Mouse (Mus musculus) embryonic facial prominence, embryonic 12.5 days (tissue): ENCODE data around the gene Cyp4f15. TPM values are rescaled to one million over a fixed set of nuclear protein-coding genes. Genes with fewer than 3 reads are reported as not detected.
"Not testable (repeated sequence)": the region's sequence is repeated elsewhere in the genome, so short reads cannot be mapped to it uniquely, and the experiment has no call there.

ENCODE experiments used
- ATAC-seq: fragments of 200-750 bp; cut with Nextera tagmentation; 2 replicates; pipeline ENCODE4 v1.8.0; 2017; ENCODE audit not compliant: insufficient number of reproducible peaks, insufficient read depth, low FRiP score, low TSS enrichment
- H3K27ac ChIP-seq: fragments of 300-500 bp; sonication (generic); 2 replicates; pipeline ENCODE4 v1.5.1; 2016; ENCODE audit warnings: mild to moderate bottlenecking
- H3K27me3 ChIP-seq: fragments of 300-500 bp; sonication (generic); 2 replicates; pipeline ENCODE4 v1.6.1; 2016; ENCODE audit warnings: mild to moderate bottlenecking, moderate library complexity
- H3K36me3 ChIP-seq: fragments of 300-500 bp; sonication (generic); 2 replicates; pipeline ENCODE4 v1.6.1; 2016; ENCODE audit warnings: mild to moderate bottlenecking
- H3K4me1 ChIP-seq: fragments of 300-500 bp; sonication (generic); 2 replicates; pipeline ENCODE4 v1.6.1; 2016
- H3K4me2 ChIP-seq: fragments of 300-500 bp; sonication (generic); replicated peaks from 2 replicates; pipeline ENCODE4 v1.6.1; 2016; ENCODE audit warnings: mild to moderate bottlenecking, moderate library complexity
- H3K4me3 ChIP-seq: fragments of 300-500 bp; sonication (generic); 2 replicates; pipeline ENCODE4 v1.5.1; 2016; ENCODE audit warnings: mild to moderate bottlenecking
- H3K9ac ChIP-seq: fragments of 300-500 bp; sonication (generic); 2 replicates; pipeline ENCODE4 v1.6.1; 2016; ENCODE audit warnings: mild to moderate bottlenecking, moderate library complexity
- H3K9me3 ChIP-seq: fragments of 300-500 bp; sonication (generic); 2 replicates; pipeline ENCODE4 v1.6.1; 2016; ENCODE audit warnings: mild to moderate bottlenecking, moderate library complexity
- WGBS: fragments of 180-500 bp; shearing (Covaris S2); methylation state at CpG from one replicate; pipeline ENCODE4 v1.1.7; 2016; 5-methylcytosine and 5-hydroxymethylcytosine counted together
- polyA plus RNA-seq: library from polyadenylated mRNA; unstranded; fragments of >200 nt; fragmentation: Nextera tagmentation; extraction: Ambion mirVana; gene quantifications from 2 replicates; pipeline ENCODE4 v1.2.1, GENCODE M21; 2016

Cyp4f15 gene
- polyA plus RNA-seq, 1 experiment from 2014 or later: 0.15 TPM

- no peak for ATAC-seq
These were observed 5.5 kb downstream of the Cyp4f15 start for GRCm38 (mm10) chr17:32690959-32691358.

GRCm38 (mm10) chr17:32702826-32703225 is 17.4 kb downstream of the Cyp4f15 start:
- no peak overlapping the region for H3K9ac ChIP-seq
- H3K4me2 ChIP-seq: peak overlapping the region; percentile 31
- H3K27ac ChIP-seq: no peak overlapping the region
- H3K27me3 ChIP-seq: no peaks in the 10 kb centered on the region
- H3K9me3 ChIP-seq: peaks cover 7% of the 10 kb centered on the region; the same call in 1 of the 2 replicates
- no peaks in the 10 kb centered on the region for H3K36me3 ChIP-seq
- 0 out of 2 replicates have a peak overlapping the region, but pooled peaks have one; percentile 15 for H3K4me3 ChIP-seq
- no peak for ATAC-seq
- 32% methylated on average over 22 of the region's 22 CpGs for WGBS
- H3K4me1 ChIP-seq: no peaks in the 10 kb centered on the region

More at GRCm38 (mm10) chr17:32690959-32691358, 5.5 kb downstream of the Cyp4f15 start:
- H3K4me1 ChIP-seq: no peaks in the 10 kb centered on the region
- no peaks in the 10 kb centered on the region for H3K36me3 ChIP-seq
- H3K9ac ChIP-seq: no peak overlapping the region
- H3K4me3 ChIP-seq: no peak overlapping the region
- no peak overlapping the region for H3K4me2 ChIP-seq
- no peaks in the 10 kb centered on the region for H3K9me3 ChIP-seq
- H3K27me3 ChIP-seq: no peaks in the 10 kb centered on the region
- 96% methylated on average over 1 of the region's 1 CpGs for WGBS
- no peak overlapping the region for H3K27ac ChIP-seq

GRCm38 (mm10) chr17:32710541-32710940 is 25.1 kb downstream of the Cyp4f15 start:
- H3K27ac ChIP-seq, H3K36me3 ChIP-seq, H3K9me3 ChIP-seq, H3K4me2 ChIP-seq, ATAC-seq, H3K4me3 ChIP-seq, H3K9ac ChIP-seq, H3K4me1 ChIP-seq, H3K27me3 ChIP-seq: not testable (repeated sequence)

- H3K4me1 ChIP-seq, H3K4me2 ChIP-seq, ATAC-seq, H3K9ac ChIP-seq, H3K27me3 ChIP-seq, H3K9me3 ChIP-seq, H3K36me3 ChIP-seq, H3K4me3 ChIP-seq, H3K27ac ChIP-seq: not testable (repeated sequence)
- WGBS: 87% methylated on average over 1 of the region's 1 CpGs
These were observed 36.7 kb downstream of the Cyp4f15 start for GRCm38 (mm10) chr17:32722151-32722550.

GRCm38 (mm10) chr17:32722771-32723170 is 37.3 kb downstream of the Cyp4f15 start:
- Histone ChIP-seq H3K9ac (no peak overlapping the region), H3K4me2 (no peak overlapping the region), H3K4me3 (no peak overlapping the region), H3K27me3 (no peaks in the 10 kb centered on the region), H3K4me1 (no peaks in the 10 kb centered on the region), H3K36me3 (no peaks in the 10 kb centered on the region), H3K9me3 (peaks cover 3% of the 10 kb centered on the region; the same call in 1 of the 2 replicates), H3K27ac (no peak overlapping the region)
- 76% methylated on average over 7 of the region's 7 CpGs for WGBS
- ATAC-seq: no peak

GRCm38 (mm10) chr17:32726360-32726759 is 40.9 kb downstream of the Cyp4f15 start:
- H3K27ac ChIP-seq, H3K4me1 ChIP-seq, H3K4me3 ChIP-seq, H3K27me3 ChIP-seq, H3K9ac ChIP-seq, H3K36me3 ChIP-seq, ATAC-seq, H3K4me2 ChIP-seq, H3K9me3 ChIP-seq: not testable (repeated sequence)

GRCm38 (mm10) chr17:32729029-32729428 is 43.6 kb downstream of the Cyp4f15 start:
- H3K9me3 ChIP-seq: 0 out of 2 replicates have a peak, but pooled peaks cover 5% of the 10 kb centered on the region
- H3K27ac ChIP-seq: no peak overlapping the region
- H3K9ac ChIP-seq: no peak overlapping the region
- 74% methylated on average over 3 of the region's 3 CpGs for WGBS
- H3K36me3 ChIP-seq: no peaks in the 10 kb centered on the region
- no peaks in the 10 kb centered on the region for H3K4me1 ChIP-seq
- no peak overlapping the region for H3K4me3 ChIP-seq
- no peaks in the 10 kb centered on the region for H3K27me3 ChIP-seq
- no peak overlapping the region for H3K4me2 ChIP-seq
- no peak for ATAC-seq

GRCm38 (mm10) chr17:32738406-32738805 is 53.0 kb downstream of the Cyp4f15 start:
- Histone ChIP-seq H3K9me3 (no peaks in the 10 kb centered on the region), H3K9ac (no peak overlapping the region), H3K27me3 (no peaks in the 10 kb centered on the region), H3K36me3 (no peaks in the 10 kb centered on the region), H3K27ac (no peak overlapping the region), H3K4me1 (no peaks in the 10 kb centered on the region), H3K4me3 (no peak overlapping the region), H3K4me2 (no peak overlapping the region)
- ATAC-seq: no peak
- WGBS: 75% methylated on average over 1 of the region's 1 CpGs

GRCm38 (mm10) chr17:32741057-32741456 is 55.6 kb downstream of the Cyp4f15 start:
- Histone ChIP-seq H3K36me3 (no peaks in the 10 kb centered on the region), H3K4me3 (no peak overlapping the region), H3K4me1 (no peaks in the 10 kb centered on the region), H3K4me2 (no peak overlapping the region), H3K9ac (no peak overlapping the region), H3K27me3 (no peaks in the 10 kb centered on the region), H3K27ac (no peak overlapping the region), H3K9me3 (no peaks in the 10 kb centered on the region)
- ATAC-seq: no peak
- WGBS: 30% methylated on average over 1 of the region's 1 CpGs

- Histone ChIP-seq H3K36me3 (no peaks in the 10 kb centered on the region), H3K4me1 (no peaks in the 10 kb centered on the region), H3K4me3 (no peak overlapping the region), H3K27me3 (no peaks in the 10 kb centered on the region), H3K4me2 (no peak overlapping the region), H3K9me3 (no peaks in the 10 kb centered on the region), H3K27ac (no peak overlapping the region), H3K9ac (no peak overlapping the region)
- 38% methylated on average over 5 of the region's 5 CpGs for WGBS
- ATAC-seq: no peak
These were observed 65.2 kb downstream of the Cyp4f15 start for GRCm38 (mm10) chr17:32750611-32751010.

Other genes with a start within 250 kb of the Cyp4f15 start
- gene Cyp4f39, start 232.9 kb upstream of the Cyp4f15 start, polyA plus RNA-seq: 0.70 and 0.73 TPM in 2 replicates
- gene Cyp4f17, start 179.6 kb upstream of the Cyp4f15 start, polyA plus RNA-seq: 14.5 and 15.6 TPM in 2 replicates
- gene Cyp4f16, start 149.1 kb upstream of the Cyp4f15 start, polyA plus RNA-seq: 26.0 and 28.4 TPM in 2 replicates
- not detected in 2 replicates for gene Cyp4f37, start 64.3 kb upstream of the Cyp4f15 start, polyA plus RNA-seq
- gene Cyp4f40, start 26.7 kb upstream of the Cyp4f15 start, polyA plus RNA-seq: not detected in 2 replicates
- gene Zfp871, start 102.7 kb downstream of the Cyp4f15 start, polyA plus RNA-seq: 49.0 and 51.2 TPM in 2 replicates
- gene Zfp811, start 124.3 kb downstream of the Cyp4f15 start, polyA plus RNA-seq: 9.6 and 10.3 TPM in 2 replicates
- 19.4 and 23.5 TPM in 2 replicates for gene Zfp799, start 144.6 kb downstream of the Cyp4f15 start, polyA plus RNA-seq
- 8.9 and 9.0 TPM in 2 replicates for gene Zfp870, start 206.0 kb downstream of the Cyp4f15 start, polyA plus RNA-seq
- gene Cyp4f14, start 231.7 kb downstream of the Cyp4f15 start, polyA plus RNA-seq: not detected in 2 replicates